Mouse (Mus musculus) kidney, embryonic 15.5 days (tissue): ENCODE measurements around the gene Espl1. TPM values are rescaled to one million over a fixed set of nuclear protein-coding genes. Genes with fewer than 3 reads are reported as not detected.
A peak's percentile ranks its signal among the peaks of the same experiment; 100 is the strongest.

ENCODE experiments used
- ATAC-seq: fragments of 200-750 bp; cut with Nextera tagmentation; replicated peaks from 2 replicates; pipeline ENCODE4 v1.8.0; 2017; ENCODE audit warnings: moderate TSS enrichment; ENCODE audit not compliant: low FRiP score
- H3K27ac ChIP-seq: fragments of 300-500 bp; sonication (generic); 2 replicates; pipeline ENCODE4 v1.5.1; 2015; ENCODE audit warnings: mild to moderate bottlenecking, inconsistent platforms
- H3K27me3 ChIP-seq: fragments of 300-500 bp; sonication (generic); 2 replicates; pipeline ENCODE4 v1.6.1; 2015; ENCODE audit warnings: inconsistent platforms
- H3K36me3 ChIP-seq: fragments of 300-500 bp; sonication (generic); 2 replicates; pipeline ENCODE4 v1.6.1; 2015; ENCODE audit warnings: inconsistent platforms
- H3K4me1 ChIP-seq: fragments of 300-500 bp; sonication (generic); 2 replicates; pipeline ENCODE4 v1.6.1; 2015; ENCODE audit warnings: inconsistent platforms
- H3K4me2 ChIP-seq: fragments of 300-500 bp; sonication (generic); 2 replicates; pipeline ENCODE4 v1.6.1; 2015; ENCODE audit warnings: moderate library complexity, mild to moderate bottlenecking, inconsistent platforms
- H3K4me3 ChIP-seq: fragments of 300-500 bp; sonication (generic); replicated peaks from 2 replicates; pipeline ENCODE4 v1.5.1; 2015; ENCODE audit warnings: mild to moderate bottlenecking, inconsistent platforms
- H3K9ac ChIP-seq: fragments of 300-500 bp; sonication (generic); 2 replicates; pipeline ENCODE4 v1.6.1; 2015; ENCODE audit warnings: mild to moderate bottlenecking, inconsistent platforms
- H3K9me3 ChIP-seq: fragments of 300-500 bp; sonication (generic); replicated peaks from 2 replicates; pipeline ENCODE4 v1.6.1; 2016; ENCODE audit warnings: inconsistent platforms
- WGBS: fragments of 180-500 bp; shearing (Covaris S2); methylation state at CpG from one replicate; pipeline ENCODE4 v1.1.7; 2015; ENCODE audit warnings: mixed read lengths; 5-methylcytosine and 5-hydroxymethylcytosine counted together
- polyA plus RNA-seq: library from polyadenylated mRNA; unstranded; fragments of >200 nt; fragmentation: Nextera tagmentation; extraction: Ambion mirVana; gene quantifications from 2 replicates; pipeline ENCODE4 v1.2.1, GENCODE M21; 2015

Espl1 gene
- polyA plus RNA-seq, 1 experiment from 2014 or later: 31.0 TPM

DNA sequence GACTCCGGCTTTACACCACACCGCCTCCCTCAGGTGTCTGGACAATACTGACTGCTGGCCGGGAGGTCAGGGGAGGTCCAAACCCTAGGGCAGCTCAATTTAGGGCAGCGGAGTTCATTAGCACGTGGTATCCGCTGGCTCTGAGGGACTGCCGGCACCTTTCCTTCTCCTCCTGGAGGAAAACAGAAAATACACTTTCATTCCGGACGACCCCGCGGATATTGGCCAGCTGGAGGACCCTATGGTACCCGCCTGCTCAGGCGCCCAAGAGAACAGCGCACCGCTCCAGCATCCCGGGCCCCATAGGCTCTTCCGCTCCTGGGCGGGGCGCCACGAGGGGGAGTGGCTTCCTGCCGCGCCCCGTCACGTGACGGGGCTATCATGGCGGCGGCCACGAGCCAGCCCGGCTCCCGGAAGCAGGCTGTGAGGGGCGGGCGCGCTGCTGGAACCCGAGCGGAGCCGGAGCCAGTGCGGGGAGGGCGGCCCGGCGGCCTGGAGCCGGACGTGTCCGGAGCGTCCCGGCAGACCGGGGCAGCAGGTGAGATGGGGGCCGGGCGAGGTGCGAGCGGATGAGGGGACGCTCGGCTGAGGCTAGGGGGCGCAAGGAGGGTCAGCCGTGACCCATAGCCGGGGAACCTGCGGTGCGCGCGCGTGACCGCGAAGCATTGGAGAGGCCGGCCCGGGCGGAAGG, 16.8 kb upstream of the Espl1 start, which contains the start of gene Mfsd5:
TSS of gene Mfsd5 (plus strand) at position 363 of the 691 bp plus-strand sequence.
- H3K27ac ChIP-seq: peak within 1 kb of the TSS; percentile 95
- under 1% methylated on average over 65 of the region's 65 CpGs for WGBS
- no peaks in the 10 kb centered on the region for H3K27me3 ChIP-seq
- H3K4me2 ChIP-seq: peak within 1 kb of the TSS; percentile 87
- peak within 1 kb of the TSS; percentile 97 for H3K4me3 ChIP-seq
- H3K9me3 ChIP-seq: no peaks in the 10 kb centered on the region
- H3K36me3 ChIP-seq: peaks cover 28% of the 10 kb centered on the region
- H3K4me1 ChIP-seq: peaks cover 24% of the 10 kb centered on the region
- peak within 1 kb of the TSS; percentile 81 for H3K9ac ChIP-seq
- ATAC-seq: peak; percentile 97

DNA sequence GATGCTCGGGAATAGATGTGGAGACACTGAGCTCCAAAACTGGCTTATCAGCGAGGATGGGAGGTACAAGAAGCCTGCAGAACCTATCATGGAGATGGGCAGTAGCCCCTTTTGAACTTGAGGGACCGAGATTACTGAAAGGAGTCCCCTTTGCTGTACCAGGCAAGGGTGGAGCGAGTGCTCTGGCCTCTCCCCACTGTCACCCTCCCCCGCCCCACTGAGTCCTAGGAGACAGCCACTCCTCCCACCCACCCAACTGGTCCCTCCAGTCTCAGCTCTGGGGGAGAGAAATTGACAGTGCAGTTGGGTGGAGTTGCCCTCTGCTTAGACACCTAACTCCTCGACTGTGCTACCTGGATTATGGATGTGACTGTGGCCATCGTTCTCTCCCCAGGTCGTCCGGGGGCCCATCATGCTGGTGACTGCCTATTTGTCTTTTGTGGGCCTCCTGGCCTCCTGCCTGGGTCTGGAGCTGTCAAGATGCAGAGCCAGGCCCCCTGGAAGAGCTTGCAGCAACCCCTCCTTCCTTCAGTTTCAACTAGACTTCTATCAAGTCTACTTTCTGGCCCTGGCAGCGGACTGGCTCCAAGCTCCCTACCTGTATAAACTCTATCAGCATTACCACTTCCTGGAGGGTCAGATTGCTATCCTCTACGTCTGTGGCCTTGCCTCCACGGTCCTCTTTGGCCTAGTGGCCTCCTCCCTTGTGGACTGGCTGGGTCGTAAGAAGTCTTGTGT, 16.1 kb upstream of the Espl1 start:
- H3K27ac ChIP-seq: peak overlapping the region; percentile 95
- 24% methylated on average over 13 of the region's 13 CpGs for WGBS
- no peaks in the 10 kb centered on the region for H3K9me3 ChIP-seq
- peak overlapping the region; percentile 81 for H3K9ac ChIP-seq
- peak; percentile 27 for ATAC-seq
- peaks cover 24% of the 10 kb centered on the region for H3K4me1 ChIP-seq
- no peaks in the 10 kb centered on the region for H3K27me3 ChIP-seq
- peaks cover 28% of the 10 kb centered on the region for H3K36me3 ChIP-seq
- peak overlapping the region; percentile 97 for H3K4me3 ChIP-seq
- H3K4me2 ChIP-seq: peak overlapping the region; percentile 87

DNA sequence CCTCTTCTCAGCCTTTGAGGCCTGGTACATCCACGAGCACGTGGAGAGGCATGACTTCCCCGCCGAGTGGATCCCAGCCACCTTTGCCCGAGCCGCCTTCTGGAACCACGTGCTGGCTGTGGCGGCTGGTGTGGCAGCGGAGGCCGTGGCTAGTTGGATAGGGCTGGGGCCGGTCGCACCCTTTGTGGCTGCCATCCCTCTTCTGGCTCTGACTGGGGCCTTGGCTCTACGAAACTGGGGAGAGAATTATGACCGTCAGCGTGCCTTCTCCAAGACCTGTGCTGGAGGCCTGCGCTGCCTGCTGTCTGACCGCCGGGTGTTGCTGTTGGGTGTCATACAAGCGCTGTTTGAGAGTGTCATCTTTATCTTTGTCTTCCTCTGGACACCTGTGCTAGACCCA, 15.4 kb upstream of the Espl1 start:
- 93% methylated on average over 19 of the region's 19 CpGs for WGBS
- ATAC-seq: no peak

DNA sequence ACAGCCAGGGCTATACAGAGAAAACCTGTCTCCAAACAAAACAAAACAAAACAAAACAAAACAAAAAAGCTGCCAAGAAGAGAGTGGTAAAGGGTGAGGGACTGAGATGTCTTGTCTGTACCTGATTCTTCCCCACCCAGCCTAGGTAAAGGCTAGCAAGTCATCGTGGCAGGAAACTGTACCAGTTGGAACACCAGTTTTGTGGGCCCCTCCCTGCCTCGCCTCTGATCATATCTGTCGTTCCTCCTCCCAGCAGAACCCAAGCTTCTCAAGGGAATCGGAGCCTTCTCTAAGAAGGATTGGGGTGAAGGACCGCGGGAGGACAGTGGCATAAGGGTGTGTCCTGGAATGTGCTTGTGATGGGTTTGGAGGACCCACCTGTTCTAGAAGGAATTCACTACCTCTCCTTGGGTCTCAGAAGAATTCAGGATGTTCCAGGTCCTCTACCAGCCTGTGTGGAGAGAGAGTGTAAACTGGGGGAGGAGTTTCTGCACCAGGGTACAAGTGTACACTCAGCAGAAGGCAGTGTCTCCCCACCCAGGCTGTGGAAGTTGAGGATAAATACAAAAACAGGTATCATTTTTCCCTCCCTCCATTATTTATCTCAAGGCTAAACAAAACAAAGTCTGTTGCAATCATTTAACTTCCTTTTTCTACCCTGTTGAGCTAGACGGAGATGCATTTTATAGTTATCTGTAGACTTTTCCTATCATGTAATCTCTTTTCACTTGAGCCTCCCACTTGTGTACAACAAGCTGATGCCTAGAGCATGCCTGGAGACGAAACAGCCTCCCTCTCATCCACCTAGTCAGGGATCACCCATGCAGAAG, 13.4 kb upstream of the Espl1 start:
- Histone ChIP-seq H3K9me3 (no peaks in the 10 kb centered on the region), H3K9ac (no peak overlapping the region), H3K27me3 (no peaks in the 10 kb centered on the region), H3K4me1 (peaks cover 24% of the 10 kb centered on the region), H3K4me2 (no peak overlapping the region), H3K4me3 (no peak overlapping the region), H3K36me3 (peaks cover 28% of the 10 kb centered on the region), H3K27ac (no peak overlapping the region)
- no peak for ATAC-seq
- 83% methylated on average over 8 of the region's 8 CpGs for WGBS

More for the DNA sequence above, 15.4 kb upstream of the Espl1 start:
- peak overlapping the region; percentile 97 for H3K4me3 ChIP-seq
- peaks cover 28% of the 10 kb centered on the region for H3K36me3 ChIP-seq
- H3K27ac ChIP-seq: no peak overlapping the region
- peaks cover 24% of the 10 kb centered on the region for H3K4me1 ChIP-seq
- peak overlapping the region; percentile 81; the same call in 1 of the 2 replicates for H3K9ac ChIP-seq
- H3K9me3 ChIP-seq: no peaks in the 10 kb centered on the region
- H3K27me3 ChIP-seq: no peaks in the 10 kb centered on the region
- H3K4me2 ChIP-seq: peak overlapping the region; percentile 87

DNA sequence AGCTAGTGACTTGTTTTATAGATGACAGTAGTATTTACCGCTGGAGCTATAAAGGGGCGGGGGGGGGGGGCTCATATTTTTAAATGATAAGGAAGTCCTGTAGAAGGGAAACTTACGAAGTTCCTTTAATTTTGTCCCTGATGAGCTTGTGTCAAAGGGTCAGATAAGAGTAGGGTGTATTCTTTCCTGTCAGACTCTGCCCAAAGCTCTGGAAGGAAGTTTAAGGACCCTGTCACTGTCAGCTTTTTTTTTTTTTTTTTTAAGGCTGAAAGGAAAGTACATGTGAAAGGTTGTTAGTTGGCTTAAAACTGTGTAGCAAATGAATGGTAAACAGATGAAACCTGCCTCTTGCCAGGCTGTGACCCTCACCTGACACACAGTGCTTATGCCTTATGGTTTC, 12.4 kb upstream of the Espl1 start:
- Histone ChIP-seq H3K4me2 (no peak overlapping the region), H3K9me3 (no peaks in the 10 kb centered on the region), H3K4me3 (no peak overlapping the region), H3K9ac (no peak overlapping the region), H3K36me3 (peaks cover 28% of the 10 kb centered on the region), H3K27me3 (no peaks in the 10 kb centered on the region), H3K4me1 (peaks cover 22% of the 10 kb centered on the region), H3K27ac (no peak overlapping the region)
- whole genome bisulfite sequencing: 69% methylated on average over 3 of the region's 3 CpGs
- no peak for ATAC-seq

- ATAC-seq: no peak
- no peak overlapping the region for H3K27ac ChIP-seq
Observed at GRCm38 (mm10) chr15:102287395-102287794, 8.7 kb upstream of the Espl1 start.

DNA sequence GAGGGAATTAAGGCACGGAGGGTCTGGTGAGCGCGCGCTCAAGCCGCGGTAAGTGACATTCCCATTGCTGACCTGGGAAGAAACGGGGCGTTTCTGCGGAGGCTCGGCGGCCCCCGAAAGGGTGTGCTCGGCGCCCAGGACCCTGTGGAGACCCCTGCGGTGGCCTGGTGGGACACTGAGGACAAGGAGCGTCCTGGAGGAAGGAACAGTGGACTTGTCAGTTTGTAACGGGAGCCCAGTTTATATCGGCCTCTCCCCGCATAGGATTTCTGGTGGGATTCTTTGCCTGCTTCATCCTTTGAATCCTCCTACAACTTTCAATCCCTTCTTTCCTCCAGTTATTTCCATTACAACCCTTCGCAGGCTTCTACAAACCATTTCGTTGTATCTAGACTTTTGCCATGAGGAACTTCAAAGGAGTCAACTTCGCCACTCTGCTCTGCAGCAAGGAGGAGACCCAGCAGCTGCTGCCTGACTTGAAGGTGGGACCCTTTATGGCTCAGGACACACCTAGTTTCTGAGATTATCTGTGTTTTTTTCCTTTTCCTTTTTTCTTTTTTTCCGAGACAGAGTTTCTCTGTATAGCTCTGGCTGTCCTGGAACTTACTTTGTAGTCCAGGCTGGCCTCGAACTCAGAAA, 421 bp downstream of the Espl1 start:
- H3K9ac ChIP-seq: peak overlapping the region; percentile 61
- no peaks in the 10 kb centered on the region for H3K9me3 ChIP-seq
- no peaks in the 10 kb centered on the region for H3K27me3 ChIP-seq
- peak overlapping the region; percentile 72 for H3K4me2 ChIP-seq
- H3K27ac ChIP-seq: no peak overlapping the region
- H3K4me1 ChIP-seq: peaks cover 12% of the 10 kb centered on the region
- H3K4me3 ChIP-seq: peak overlapping the region; percentile 58
- peak; percentile 68 for ATAC-seq
- peaks cover 37% of the 10 kb centered on the region for H3K36me3 ChIP-seq
- WGBS: 4% methylated on average over 24 of the region's 24 CpGs

More at GRCm38 (mm10) chr15:102287395-102287794, 8.7 kb upstream of the Espl1 start:
- Histone ChIP-seq H3K9ac (no peak overlapping the region), H3K9me3 (no peaks in the 10 kb centered on the region), H3K4me3 (no peak overlapping the region), H3K4me1 (no peaks in the 10 kb centered on the region), H3K27me3 (no peaks in the 10 kb centered on the region), H3K4me2 (no peak overlapping the region), H3K36me3 (peaks cover 7% of the 10 kb centered on the region; the same call in 1 of the 2 replicates)

GRCm38 (mm10) chr15:102302542-102302941, 6.5 kb downstream of the Espl1 start:
- WGBS: 71% methylated on average over 6 of the region's 6 CpGs
- Histone ChIP-seq H3K9me3 (no peaks in the 10 kb centered on the region), H3K4me3 (no peak overlapping the region), H3K9ac (no peak overlapping the region), H3K4me2 (no peak overlapping the region), H3K4me1 (no peaks in the 10 kb centered on the region), H3K36me3 (peaks cover 92% of the 10 kb centered on the region), H3K27ac (no peak overlapping the region), H3K27me3 (no peaks in the 10 kb centered on the region)
- no peak for ATAC-seq

- Histone ChIP-seq H3K4me1 (peaks cover 5% of the 10 kb centered on the region; the same call in 1 of the 2 replicates), H3K4me3 (no peak overlapping the region), H3K36me3 (peaks cover 94% of the 10 kb centered on the region), H3K27me3 (no peaks in the 10 kb centered on the region), H3K9ac (no peak overlapping the region), H3K4me2 (no peak overlapping the region), H3K27ac (no peak overlapping the region), H3K9me3 (no peaks in the 10 kb centered on the region)
- 85% methylated on average over 9 of the region's 9 CpGs for WGBS
- no peak for ATAC-seq
Observed at GRCm38 (mm10) chr15:102308717-102309116, 12.7 kb downstream of the Espl1 start.

DNA sequence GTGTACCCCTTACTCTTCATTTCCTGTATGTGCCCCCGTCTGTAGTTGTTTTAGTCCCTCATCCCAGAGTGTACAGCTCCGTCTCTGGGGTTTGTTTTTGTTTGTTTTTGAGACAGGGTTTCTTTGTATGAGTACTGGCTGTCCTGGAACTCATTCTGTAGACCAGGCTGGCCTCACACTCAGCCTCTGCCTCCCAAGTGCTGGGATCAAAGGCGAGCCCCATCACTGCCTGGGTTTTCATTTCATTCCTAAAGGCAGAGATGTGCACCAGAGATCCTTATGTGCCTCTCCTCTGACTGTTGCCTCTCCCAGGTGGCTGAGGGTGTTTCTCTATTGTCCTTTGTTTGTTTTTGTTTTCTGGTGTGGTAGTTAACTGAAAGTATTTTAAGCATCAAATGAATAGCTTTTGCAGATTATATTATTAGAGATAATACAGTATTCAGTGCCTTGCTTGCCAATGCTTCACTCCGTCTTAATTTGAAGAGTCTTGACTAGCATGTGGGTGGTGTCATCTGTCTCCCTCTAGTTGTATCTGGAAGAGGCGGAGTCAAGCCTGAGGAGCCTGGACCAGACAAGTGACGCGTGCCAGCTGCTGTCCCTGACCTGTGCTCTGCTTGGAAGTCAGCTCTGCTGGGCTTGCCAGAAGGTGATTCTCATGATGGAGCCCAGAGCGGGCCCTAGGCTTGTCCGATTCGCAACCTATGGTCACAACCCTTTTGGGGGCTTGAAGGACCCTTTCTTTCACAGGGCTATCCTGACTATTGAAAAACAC, 14.2 kb downstream of the Espl1 start:
- WGBS: 47% methylated on average over 10 of the region's 10 CpGs
- peaks cover 94% of the 10 kb centered on the region for H3K36me3 ChIP-seq

DNA sequence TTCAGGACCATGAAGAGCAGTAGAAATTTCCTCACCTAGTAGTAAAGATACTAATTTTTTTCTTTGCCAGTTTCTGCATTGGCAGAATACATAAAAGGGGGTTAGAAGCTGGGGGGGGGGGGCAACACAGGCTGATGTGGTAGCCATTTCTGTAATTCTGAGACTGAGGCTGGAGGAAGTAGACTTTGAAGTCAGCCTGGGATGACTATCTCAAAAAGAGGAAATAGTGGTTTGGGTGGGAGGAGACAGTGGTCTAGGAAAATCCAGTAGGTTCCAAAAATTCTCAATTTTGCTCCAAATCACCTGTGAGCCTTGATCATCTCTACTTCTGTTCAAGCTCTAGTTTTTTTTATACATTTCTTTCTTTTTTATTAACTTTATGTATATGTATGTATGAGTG, 15.4 kb downstream of the Espl1 start:
- Histone ChIP-seq H3K27ac (no peak overlapping the region), H3K4me1 (peaks cover 5% of the 10 kb centered on the region; the same call in 1 of the 2 replicates), H3K36me3 (peaks cover 94% of the 10 kb centered on the region), H3K4me2 (no peak overlapping the region), H3K27me3 (no peaks in the 10 kb centered on the region), H3K9ac (no peak overlapping the region), H3K9me3 (no peaks in the 10 kb centered on the region), H3K4me3 (no peak overlapping the region)
- ATAC-seq: no peak

More for the DNA sequence above, 14.2 kb downstream of the Espl1 start:
- Histone ChIP-seq H3K27me3 (no peaks in the 10 kb centered on the region), H3K4me1 (peaks cover 5% of the 10 kb centered on the region; the same call in 1 of the 2 replicates), H3K27ac (peak overlapping the region; percentile 64), H3K9ac (no peak overlapping the region), H3K4me2 (no peak overlapping the region), H3K9me3 (no peaks in the 10 kb centered on the region), H3K4me3 (no peak overlapping the region)
- ATAC-seq: peak; percentile 86
